Mouse (Mus musculus) neural tube, postnatal 0 days (tissue): Measurements from ENCODE around the gene Galnt17. TPM values are rescaled to one million over a fixed set of nuclear protein-coding genes. Genes with fewer than 3 reads are reported as not detected.

Experiments
- polyA plus RNA-seq: library from polyadenylated mRNA; unstranded; fragments of >200 nt; fragmentation: Nextera tagmentation; extraction: Ambion mirVana; gene quantifications from 2 replicates; pipeline ENCODE4 v1.2.1, GENCODE M21; 2015

The Galnt17 gene
- 6.7 and 7.7 TPM in 2 replicates for polyA plus RNA-seq

GRCm38 (mm10) chr5:131308397-131308796 is at the start of gene Galnt17:
Galnt17 (minus strand) TSS chr5:131308497.

